Comparison of ENCODE assay signal across 30 mouse cellular contexts in genomic region chr10:21349449-21349848, GRCm38 (mm10). TPM values are rescaled to one million over a fixed set of nuclear protein-coding genes. Genes with fewer than 3 reads are reported as not detected.
DNase-seq lines count a peak whose midpoint lies in the region; ATAC-seq and TF ChIP-seq lines count a peak whose summit lies in the region.
"Had no signal": no experiment of that assay in that cellular context is flagged by ENCODE, and none has a peak within 500 bp of the region (broad histone marks: within the 10 kb centered on the region; RNA-seq: fewer than 3 reads in every experiment).

No protein-coding gene starts in this region.

- WGBS in liver, embryonic 12.5 days (ENCODE audit: insufficient replicate concordance): 56% methylated on average over 5 of the region's 5 CpGs
- WGBS in liver, embryonic 14.5 days (ENCODE audit: insufficient replicate concordance): 62% methylated on average over 5 of the region's 5 CpGs
- WGBS in liver, postnatal 0 days (ENCODE audit: insufficient replicate concordance): 82% methylated on average over 5 of the region's 5 CpGs
- 94% methylated on average over 5 of the region's 5 CpGs for WGBS in midbrain, embryonic 15.5 days

- peak overlapping the region; percentile 68 for H3K27ac ChIP-seq in liver, embryonic 12.5 days
- H3K27ac ChIP-seq in liver, embryonic 14.5 days: no peak overlapping the region
- 0 out of 2 replicates have a peak overlapping the region, but pooled peaks have one; percentile 30 for H3K27ac ChIP-seq in liver, postnatal 0 days (ENCODE audit: low read depth)
- H3K27ac ChIP-seq in midbrain, embryonic 15.5 days: no peak overlapping the region
- H3K27ac ChIP-seq: embryonic facial prominence, embryonic 13.5 days; embryonic facial prominence, embryonic 15.5 days; forebrain, embryonic 10.5 days; forebrain, embryonic 12.5 days had no signal

- peak; percentile 61; the same call in 1 of the 2 replicates for ATAC-seq in liver, embryonic 12.5 days
- ATAC-seq in liver, embryonic 14.5 days (ENCODE audit: insufficient read depth): 0 out of 2 replicates have a peak, but pooled peaks have one; percentile 55
- no peak for ATAC-seq in liver, postnatal 0 days
- ATAC-seq in midbrain, embryonic 15.5 days (replicated peaks): no peak
- ATAC-seq: activated CD4-positive, CD25-positive, alpha-beta regulatory T cell, adult 4 months; CD4-positive, CD25-positive, alpha-beta regulatory T cell, adult 4 months; forebrain, embryonic 14.5 days; Patski had no signal

- TF ChIP-seq CTCF in liver, embryonic 14.5 days (IDR thresholded peaks at IDR 0.05; ENCODE audit: low read depth): no peak
- no peak for TF ChIP-seq CTCF in liver, postnatal 0 days (IDR thresholded peaks at IDR 0.05; ENCODE audit: low read depth)

- H3K4me1 ChIP-seq in liver, embryonic 12.5 days: peaks cover 34% of the 10 kb centered on the region
- H3K4me1 ChIP-seq in liver, embryonic 14.5 days (replicated peaks; ENCODE audit: control insufficient read depth in 2 of 2, insufficient read depth in 2 of 2, low read length in 1 of 2): peaks cover 20 to 23% of the 10 kb centered on the region in 2 experiments
- peaks cover 9% of the 10 kb centered on the region; the same call in 1 of the 2 replicates for H3K4me1 ChIP-seq in liver, postnatal 0 days (ENCODE audit: insufficient read depth)
- H3K4me1 ChIP-seq in midbrain, embryonic 15.5 days: no peaks in the 10 kb centered on the region
- H3K4me1 ChIP-seq: embryonic facial prominence, embryonic 13.5 days; embryonic facial prominence, embryonic 15.5 days; forebrain, embryonic 10.5 days; forebrain, embryonic 12.5 days had no signal

- peak; percentile 55 for DNase-seq in heart, adult 11 months
- no peak for DNase-seq in heart, adult 18-20 months
- no peak for DNase-seq in liver, embryonic 14.5 days (ENCODE audit: low read depth in 3 of 3, low spot score in 3 of 3)
- DNase-seq in liver, postnatal 0 days: no peak
- no peak for DNase-seq in cerebellum, adult 11-12 months
- DNase-seq: adrenal gland, adult 8-10 months; adrenal gland, postnatal 14 days; adrenal gland, postnatal 36 days; B cell, adult 2 months; cerebellum, adult 18-20 months; cerebellum, adult 8-10 months; cerebellum, adult 9-11 months; cerebellum, postnatal 14 days; cerebellum, postnatal 36 days; embryo, embryonic 11 days had no signal

- no peaks in the 10 kb centered on the region for H3K9me3 ChIP-seq in liver, embryonic 12.5 days (replicated peaks)
- no peaks in the 10 kb centered on the region for H3K9me3 ChIP-seq in liver, embryonic 14.5 days (ENCODE audit: control insufficient read depth, low read length)
- H3K9me3 ChIP-seq in liver, postnatal 0 days (ENCODE audit: low read length): no peaks in the 10 kb centered on the region
- H3K9me3 ChIP-seq in midbrain, embryonic 15.5 days: no peaks in the 10 kb centered on the region
- H3K9me3 ChIP-seq: embryonic facial prominence, embryonic 13.5 days; embryonic facial prominence, embryonic 15.5 days; forebrain, embryonic 10.5 days; forebrain, embryonic 12.5 days; G1E had no signal

- H3K27me3 ChIP-seq in liver, embryonic 12.5 days (replicated peaks): no peaks in the 10 kb centered on the region
- H3K27me3 ChIP-seq in liver, embryonic 14.5 days (ENCODE audit: control insufficient read depth, insufficient read depth, low read length): no peaks in the 10 kb centered on the region
- H3K27me3 ChIP-seq in liver, postnatal 0 days (ENCODE audit: insufficient read depth, low read length): no peaks in the 10 kb centered on the region
- H3K27me3 ChIP-seq in midbrain, embryonic 15.5 days (replicated peaks): no peaks in the 10 kb centered on the region
- H3K27me3 ChIP-seq: CH12.LX; embryonic facial prominence, embryonic 13.5 days; embryonic facial prominence, embryonic 15.5 days; forebrain, embryonic 12.5 days; Patski had no signal

- H3K36me3 ChIP-seq in liver, embryonic 12.5 days: peaks cover 78% of the 10 kb centered on the region
- H3K36me3 ChIP-seq in liver, embryonic 14.5 days (replicated peaks; ENCODE audit: control insufficient read depth, insufficient read depth, low read depth): peaks cover 38% of the 10 kb centered on the region
- H3K36me3 ChIP-seq in liver, postnatal 0 days (replicated peaks; ENCODE audit: insufficient read depth, low read length): peaks cover 54% of the 10 kb centered on the region
- H3K36me3 ChIP-seq in midbrain, embryonic 15.5 days (replicated peaks): peaks cover 26% of the 10 kb centered on the region

- no peak overlapping the region for H3K9ac ChIP-seq in liver, embryonic 12.5 days
- no peak overlapping the region for H3K9ac ChIP-seq in liver, embryonic 14.5 days (replicated peaks)
- no peak overlapping the region for H3K9ac ChIP-seq in liver, postnatal 0 days (replicated peaks)
- H3K9ac ChIP-seq in midbrain, embryonic 15.5 days: no peak overlapping the region
- H3K9ac ChIP-seq: embryonic facial prominence, embryonic 13.5 days; embryonic facial prominence, embryonic 15.5 days; forebrain, embryonic 12.5 days had no signal

- H3K4me2 ChIP-seq in liver, embryonic 12.5 days: no peak overlapping the region
- H3K4me2 ChIP-seq in liver, embryonic 14.5 days (ENCODE audit: low read depth): no peak overlapping the region
- no peak overlapping the region for H3K4me2 ChIP-seq in liver, postnatal 0 days (ENCODE audit: low read depth, low read length)
- no peak overlapping the region for H3K4me2 ChIP-seq in midbrain, embryonic 15.5 days
- H3K4me2 ChIP-seq: embryonic facial prominence, embryonic 13.5 days; embryonic facial prominence, embryonic 15.5 days; forebrain, embryonic 12.5 days had no signal

- 0 out of 2 replicates have a peak, but pooled peaks have one; percentile 8 for TF ChIP-seq EP300 in liver, embryonic 14.5 days (IDR thresholded peaks at IDR 0.05; ENCODE audit: low read depth)
- TF ChIP-seq EP300 in liver, postnatal 0 days (IDR thresholded peaks at IDR 0.05; ENCODE audit: low read depth): no peak

- H3K4me3 ChIP-seq in liver, embryonic 12.5 days: no peak overlapping the region
- H3K4me3 ChIP-seq in liver, embryonic 14.5 days (ENCODE audit: insufficient read depth in 1 of 2, low read depth in 2 of 2, low read length in 2 of 2): no peak overlapping the region
- no peak overlapping the region for H3K4me3 ChIP-seq in liver, postnatal 0 days (ENCODE audit: low read depth, low read length)
- no peak overlapping the region for H3K4me3 ChIP-seq in midbrain, embryonic 15.5 days
- H3K4me3 ChIP-seq: embryonic facial prominence, embryonic 13.5 days; embryonic facial prominence, embryonic 15.5 days; erythroblast, embryonic 14.5 days; forebrain, embryonic 10.5 days; forebrain, embryonic 12.5 days had no signal

RNA-seq across cellular contexts. Expression of gene Aldh8a1, which starts 27.6 kb away (rescaled TPM):
- not detected for total RNA-seq in heart, adult 18-20 months (2021)
- polyA plus RNA-seq in liver, embryonic 12.5 days (2016; fragmentation: Nextera tagmentation; extraction: Ambion mirVana): 5.1 and 5.6 TPM in 2 replicates
- 7.8 and 11.6 TPM in 2 replicates for polyA plus RNA-seq in liver, embryonic 14.5 days (2012; rRNA removed)
- polyA plus RNA-seq in liver, embryonic 14.5 days (2014; fragmentation: Nextera tagmentation; extraction: Ambion mirVana): 21.5 and 23.2 TPM in 2 replicates
- 111 and 117 TPM in 2 replicates for polyA plus RNA-seq in liver, postnatal 0 days (2015; fragmentation: Nextera tagmentation; extraction: Ambion mirVana)
- 0.06 and 0.18 TPM in 2 replicates for polyA plus RNA-seq in midbrain, embryonic 15.5 days (2015; fragmentation: Nextera tagmentation; extraction: Ambion mirVana)
- total RNA-seq: adrenal gland, postnatal 36 days; common myeloid progenitor, adult 5-6 weeks had no signal
- polyA plus RNA-seq: CD4-positive, CD25-positive, alpha-beta regulatory T cell, adult 4 months; embryonic facial prominence, embryonic 11.5 days; embryonic facial prominence, embryonic 13.5 days; embryonic facial prominence, embryonic 15.5 days; erythroblast, embryonic 14.5 days; forebrain, embryonic 10.5 days; forebrain, embryonic 12.5 days; forebrain, embryonic 14.5 days; G1E had no signal

RNA-seq across cellular contexts. Expression of gene Hbs1l, which starts 53.7 kb away (rescaled TPM):
- 10 to 100 TPM; 74.2 to 74.6 TPM for total RNA-seq in heart, adult 18-20 months (2021)
- 89.2 and 89.3 TPM in 2 replicates for polyA plus RNA-seq in liver, embryonic 12.5 days (2016; fragmentation: Nextera tagmentation; extraction: Ambion mirVana)
- polyA plus RNA-seq in liver, embryonic 14.5 days (2012; rRNA removed): 13.5 and 18.0 TPM in 2 replicates
- 56.1 and 61.8 TPM in 2 replicates for polyA plus RNA-seq in liver, embryonic 14.5 days (2014; fragmentation: Nextera tagmentation; extraction: Ambion mirVana)
- polyA plus RNA-seq in liver, postnatal 0 days (2015; fragmentation: Nextera tagmentation; extraction: Ambion mirVana): 45.4 and 50.9 TPM in 2 replicates
- 84.8 and 91.5 TPM in 2 replicates for polyA plus RNA-seq in midbrain, embryonic 15.5 days (2015; fragmentation: Nextera tagmentation; extraction: Ambion mirVana)

Comparison
In these comparisons a context has a peak if more than half of its experiments do, and no peak if none do; other contexts are left out.
1. ATAC-seq: peak in liver, embryonic 12.5 days (single experiment) and liver, embryonic 14.5 days (single experiment); none in liver, postnatal 0 days (single experiment) and midbrain, embryonic 15.5 days (single experiment).
2. H3K27ac ChIP-seq: peak in liver, embryonic 12.5 days (single experiment) and liver, postnatal 0 days (single experiment); none in liver, embryonic 14.5 days (single experiment) and midbrain, embryonic 15.5 days (single experiment).